Mouse (Mus musculus): ENCODE results near the gene Slc29a2. TPM values are rescaled to one million over a fixed set of nuclear protein-coding genes. Genes with fewer than 3 reads are reported as not detected.

The Slc29a2 gene
- polyA plus RNA-seq, 1 experiment from 2014 or later, result 7.4 TPM

Other genes with a start within 250 kb of the Slc29a2 start
- gene Rbm4, start 230.0 kb upstream of the Slc29a2 start, polyA plus RNA-seq (2014; fragmentation: Nextera tagmentation; extraction: Ambion mirVana), result 132 and 140 TPM in 2 replicates
- gene Gm21992, start 212.2 kb upstream of the Slc29a2 start, polyA plus RNA-seq (2014; fragmentation: Nextera tagmentation; extraction: Ambion mirVana), result 9.4 TPM in 2 replicates
- 69.1 and 79.5 TPM in 2 replicates for gene Rbm14, start 212.2 kb upstream of the Slc29a2 start, polyA plus RNA-seq (2014; fragmentation: Nextera tagmentation; extraction: Ambion mirVana)
- gene Ccs, start 184.5 kb upstream of the Slc29a2 start, polyA plus RNA-seq (2014; fragmentation: Nextera tagmentation; extraction: Ambion mirVana), result 34.3 and 40.1 TPM in 2 replicates
- gene Ccdc87, start 184.5 kb upstream of the Slc29a2 start, polyA plus RNA-seq (2014; fragmentation: Nextera tagmentation; extraction: Ambion mirVana), result 0.50 and 0.69 TPM in 2 replicates
- 43.9 and 51.5 TPM in 2 replicates for gene Ctsf, start 168.7 kb upstream of the Slc29a2 start, polyA plus RNA-seq (2014; fragmentation: Nextera tagmentation; extraction: Ambion mirVana)
- 0.78 and 0.88 TPM in 2 replicates for gene Actn3, start 146.0 kb upstream of the Slc29a2 start, polyA plus RNA-seq (2014; fragmentation: Nextera tagmentation; extraction: Ambion mirVana)
- 11.4 and 12.9 TPM in 2 replicates for gene Zdhhc24, start 145.2 kb upstream of the Slc29a2 start, polyA plus RNA-seq (2014; fragmentation: Nextera tagmentation; extraction: Ambion mirVana)
- gene Bbs1, start 117.2 kb upstream of the Slc29a2 start, polyA plus RNA-seq (2014; fragmentation: Nextera tagmentation; extraction: Ambion mirVana), result 9.0 and 14.5 TPM in 2 replicates
- gene Dpp3, start 95.6 kb upstream of the Slc29a2 start, polyA plus RNA-seq (2014; fragmentation: Nextera tagmentation; extraction: Ambion mirVana), result 100.0 and 103 TPM in 2 replicates
- 4.9 and 7.8 TPM in 2 replicates for gene Peli3, start 80.7 kb upstream of the Slc29a2 start, polyA plus RNA-seq (2014; fragmentation: Nextera tagmentation; extraction: Ambion mirVana)
- gene Mrpl11, start 61.7 kb upstream of the Slc29a2 start, polyA plus RNA-seq (2014; fragmentation: Nextera tagmentation; extraction: Ambion mirVana), result 145 and 148 TPM in 2 replicates
- gene Npas4, start 33.5 kb upstream of the Slc29a2 start, polyA plus RNA-seq (2014; fragmentation: Nextera tagmentation; extraction: Ambion mirVana), result 0.08 and 0.14 TPM in 2 replicates
- 45.4 and 55.1 TPM in 2 replicates for gene B4gat1, start 15.0 kb downstream of the Slc29a2 start, polyA plus RNA-seq (2014; fragmentation: Nextera tagmentation; extraction: Ambion mirVana)
- gene AC124502.3, start 15.0 kb downstream of the Slc29a2 start, polyA plus RNA-seq (2014; fragmentation: Nextera tagmentation; extraction: Ambion mirVana), result 1.2 and 1.7 TPM in 2 replicates
- 56.2 and 56.8 TPM in 2 replicates for gene Brms1, start 17.5 kb downstream of the Slc29a2 start, polyA plus RNA-seq (2014; fragmentation: Nextera tagmentation; extraction: Ambion mirVana)
- gene Rin1, start 26.6 kb downstream of the Slc29a2 start, polyA plus RNA-seq (2014; fragmentation: Nextera tagmentation; extraction: Ambion mirVana), result 1.3 and 1.4 TPM in 2 replicates
- gene Cd248, start 44.2 kb downstream of the Slc29a2 start, polyA plus RNA-seq (2014; fragmentation: Nextera tagmentation; extraction: Ambion mirVana), result 12.5 and 16.2 TPM in 2 replicates
- gene Tmem151a, start 61.7 kb downstream of the Slc29a2 start, polyA plus RNA-seq (2014; fragmentation: Nextera tagmentation; extraction: Ambion mirVana), result 5.4 and 7.5 TPM in 2 replicates
- gene Yif1a, start 64.7 kb downstream of the Slc29a2 start, polyA plus RNA-seq (2014; fragmentation: Nextera tagmentation; extraction: Ambion mirVana), result 71.6 and 95.5 TPM in 2 replicates
- gene Cnih2, start 74.7 kb downstream of the Slc29a2 start, polyA plus RNA-seq (2014; fragmentation: Nextera tagmentation; extraction: Ambion mirVana), result 350 and 370 TPM in 2 replicates
- gene Rab1b, start 83.2 kb downstream of the Slc29a2 start, polyA plus RNA-seq (2014; fragmentation: Nextera tagmentation; extraction: Ambion mirVana), result 247 and 250 TPM in 2 replicates
- 26.2 and 41.1 TPM in 2 replicates for gene Klc2, start 94.7 kb downstream of the Slc29a2 start, polyA plus RNA-seq (2014; fragmentation: Nextera tagmentation; extraction: Ambion mirVana)
- gene Pacs1, start 249.3 kb downstream of the Slc29a2 start, polyA plus RNA-seq (2014; fragmentation: Nextera tagmentation; extraction: Ambion mirVana), result 25.0 and 29.4 TPM in 2 replicates

Measured in forebrain, embryonic 14.5 days (tissue).